Mouse (Mus musculus): ENCODE data around the gene Gabrd. TPM values are rescaled to one million over a fixed set of nuclear protein-coding genes. Genes with fewer than 3 reads are reported as not detected.

Gabrd gene
- polyA plus RNA-seq, 1 experiment from 2014 or later, result 0.26 TPM

- peaks cover 6% of the 10 kb centered on the region; the same call in 1 of the 2 replicates for H3K4me1 ChIP-seq
- no peaks in the 10 kb centered on the region for H3K36me3 ChIP-seq
- no peak overlapping the region for H3K4me2 ChIP-seq
- no peaks in the 10 kb centered on the region for H3K9me3 ChIP-seq (replicated peaks)
- H3K27me3 ChIP-seq (replicated peaks), result no peaks in the 10 kb centered on the region
- ATAC-seq (ENCODE audit: low FRiP score), result no peak
- no peak overlapping the region for H3K27ac ChIP-seq (replicated peaks)
- H3K9ac ChIP-seq (replicated peaks), result no peak overlapping the region
- WGBS, result 92% methylated on average over 11 of the region's 11 CpGs
- no peak overlapping the region for H3K4me3 ChIP-seq (replicated peaks)
Observed at GRCm38 (mm10) chr4:155413641-155414335, 15.9 kb upstream of the Gabrd start.

DNA sequence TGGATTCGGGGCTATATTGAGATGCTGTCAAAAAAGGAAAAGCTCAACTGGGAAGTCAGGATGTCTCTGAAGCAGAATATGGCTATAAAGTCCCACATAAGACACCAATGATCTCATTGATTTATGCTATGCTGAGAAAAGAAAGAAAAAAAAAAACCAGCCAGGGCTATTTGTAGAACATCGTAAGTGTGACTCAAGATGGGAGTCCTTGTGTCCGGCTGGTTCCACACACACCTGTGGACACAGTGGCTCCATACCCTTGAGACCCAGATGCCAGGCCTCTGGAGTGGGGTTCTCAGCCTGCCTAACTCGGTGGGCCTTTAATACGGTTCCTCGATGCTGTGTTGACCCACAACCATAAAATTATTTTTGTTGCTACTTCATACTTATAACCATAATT lies 14.2 kb upstream of the Gabrd start:
- Histone ChIP-seq H3K9ac (replicated peaks) (no peak overlapping the region), H3K27me3 (replicated peaks) (no peaks in the 10 kb centered on the region), H3K9me3 (replicated peaks) (no peaks in the 10 kb centered on the region), H3K4me3 (replicated peaks) (no peak overlapping the region), H3K4me2 (no peak overlapping the region), H3K36me3 (no peaks in the 10 kb centered on the region), H3K4me1 (peaks cover 10% of the 10 kb centered on the region; the same call in 1 of the 2 replicates), H3K27ac (replicated peaks) (no peak overlapping the region)
- 90% methylated on average over 6 of the region's 6 CpGs for WGBS
- no peak for ATAC-seq (ENCODE audit: low FRiP score)

- Histone ChIP-seq H3K4me2 (peak within 1 kb of the TSS; percentile 76), H3K9ac (replicated peaks) (peak within 1 kb of the TSS; percentile 33), H3K27me3 (replicated peaks) (no peaks in the 10 kb centered on the region), H3K4me1 (peaks cover 10% of the 10 kb centered on the region; the same call in 1 of the 2 replicates), H3K36me3 (no peaks in the 10 kb centered on the region), H3K9me3 (replicated peaks) (no peaks in the 10 kb centered on the region), H3K4me3 (replicated peaks) (peak within 1 kb of the TSS; percentile 58), H3K27ac (replicated peaks) (peak within 1 kb of the TSS; percentile 70)
- under 1% methylated on average over 35 of the region's 35 CpGs for WGBS
- ATAC-seq (ENCODE audit: low FRiP score), result peak; percentile 99
Observed at GRCm38 (mm10) chr4:155409058-155409776, 11.3 kb upstream of the Gabrd start, which contains the start of gene Cfap74. TSS of gene Cfap74 (plus strand) at chr4:155409190.

DNA sequence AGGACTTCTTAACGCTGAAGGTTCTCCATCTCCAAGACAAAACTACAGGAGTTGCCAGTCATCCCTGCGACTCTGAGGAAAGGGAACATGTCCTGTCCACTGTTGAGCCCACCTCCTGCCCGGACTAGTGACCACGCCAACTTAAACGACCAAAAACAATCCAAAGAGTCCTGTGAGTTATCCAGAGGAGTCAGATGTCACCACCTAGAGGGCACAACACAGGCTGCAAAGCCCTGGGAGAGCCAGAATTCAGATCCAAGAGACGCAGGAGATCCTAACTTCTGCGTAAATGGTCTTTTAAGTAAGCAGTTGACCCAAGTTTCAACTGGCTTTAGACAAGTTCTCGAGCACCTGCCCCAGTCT lies 10.8 kb upstream of the Gabrd start:
- peak overlapping the region; percentile 76 for H3K4me2 ChIP-seq
- ATAC-seq (ENCODE audit: low FRiP score), result peak; percentile 62
- peak overlapping the region; percentile 70 for H3K27ac ChIP-seq (replicated peaks)
- no peaks in the 10 kb centered on the region for H3K36me3 ChIP-seq
- peak overlapping the region; percentile 58 for H3K4me3 ChIP-seq (replicated peaks)
- no peaks in the 10 kb centered on the region for H3K9me3 ChIP-seq (replicated peaks)
- peak overlapping the region; percentile 33 for H3K9ac ChIP-seq (replicated peaks)
- H3K4me1 ChIP-seq, result peaks cover 10% of the 10 kb centered on the region; the same call in 1 of the 2 replicates
- WGBS, result 4% methylated on average over 8 of the region's 8 CpGs
- H3K27me3 ChIP-seq (replicated peaks), result no peaks in the 10 kb centered on the region

GRCm38 (mm10) chr4:155402489-155402888 lies 4.6 kb upstream of the Gabrd start:
- no peaks in the 10 kb centered on the region for H3K9me3 ChIP-seq (replicated peaks)
- 42% methylated on average over 1 of the region's 1 CpGs for WGBS
- H3K4me2 ChIP-seq, result no peak overlapping the region
- no peak overlapping the region for H3K9ac ChIP-seq (replicated peaks)
- no peak overlapping the region for H3K4me3 ChIP-seq (replicated peaks)
- no peak overlapping the region for H3K27ac ChIP-seq (replicated peaks)
- H3K36me3 ChIP-seq, result no peaks in the 10 kb centered on the region
- H3K4me1 ChIP-seq, result peaks cover 5% of the 10 kb centered on the region
- H3K27me3 ChIP-seq (replicated peaks), result peaks cover 23% of the 10 kb centered on the region
- ATAC-seq (ENCODE audit: low FRiP score), result no peak

GRCm38 (mm10) chr4:155401121-155401520 lies 3.2 kb upstream of the Gabrd start:
- H3K9ac ChIP-seq (replicated peaks), result no peak overlapping the region
- H3K27ac ChIP-seq (replicated peaks), result no peak overlapping the region
- no peaks in the 10 kb centered on the region for H3K9me3 ChIP-seq (replicated peaks)
- peaks cover 7% of the 10 kb centered on the region for H3K4me1 ChIP-seq
- H3K36me3 ChIP-seq, result no peaks in the 10 kb centered on the region
- H3K4me3 ChIP-seq (replicated peaks), result no peak overlapping the region
- no peak for ATAC-seq (ENCODE audit: low FRiP score)
- no peak overlapping the region for H3K4me2 ChIP-seq
- peaks cover 36% of the 10 kb centered on the region for H3K27me3 ChIP-seq (replicated peaks)
- WGBS, result 74% methylated on average over 7 of the region's 7 CpGs

- Histone ChIP-seq H3K36me3 (no peaks in the 10 kb centered on the region), H3K27me3 (replicated peaks) (peaks cover 53% of the 10 kb centered on the region), H3K9me3 (replicated peaks) (no peaks in the 10 kb centered on the region), H3K27ac (replicated peaks) (no peak overlapping the region), H3K4me3 (replicated peaks) (peak overlapping the region; percentile 43), H3K4me2 (peak overlapping the region; percentile 80), H3K9ac (replicated peaks) (no peak overlapping the region), H3K4me1 (peaks cover 7% of the 10 kb centered on the region)
- ATAC-seq (ENCODE audit: low FRiP score), result no peak
- 4% methylated on average over 9 of the region's 9 CpGs for WGBS
Observed at GRCm38 (mm10) chr4:155398222-155398540, 269 bp upstream of the Gabrd start.

DNA sequence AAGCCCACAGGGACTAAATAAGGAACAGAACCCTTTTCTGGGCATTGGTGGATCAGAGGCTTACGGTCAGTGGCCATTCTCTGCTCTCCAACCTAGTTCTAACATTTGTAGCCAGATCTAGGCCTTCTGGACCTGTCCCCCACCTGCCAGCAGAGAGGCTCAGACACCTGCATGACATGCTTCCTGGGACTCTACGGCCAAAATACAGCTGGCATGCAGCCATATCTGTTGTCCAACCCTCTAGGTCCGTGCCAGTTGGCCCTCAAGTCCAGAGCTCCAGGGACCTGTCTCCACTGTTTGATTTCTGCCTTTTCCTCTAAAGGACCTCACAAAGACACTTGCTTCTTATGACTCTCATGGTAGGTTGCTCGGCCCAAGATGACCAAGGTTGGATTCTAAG lies 1.2 kb downstream of the Gabrd start:
- peaks cover 53% of the 10 kb centered on the region for H3K27me3 ChIP-seq (replicated peaks)

DNA sequence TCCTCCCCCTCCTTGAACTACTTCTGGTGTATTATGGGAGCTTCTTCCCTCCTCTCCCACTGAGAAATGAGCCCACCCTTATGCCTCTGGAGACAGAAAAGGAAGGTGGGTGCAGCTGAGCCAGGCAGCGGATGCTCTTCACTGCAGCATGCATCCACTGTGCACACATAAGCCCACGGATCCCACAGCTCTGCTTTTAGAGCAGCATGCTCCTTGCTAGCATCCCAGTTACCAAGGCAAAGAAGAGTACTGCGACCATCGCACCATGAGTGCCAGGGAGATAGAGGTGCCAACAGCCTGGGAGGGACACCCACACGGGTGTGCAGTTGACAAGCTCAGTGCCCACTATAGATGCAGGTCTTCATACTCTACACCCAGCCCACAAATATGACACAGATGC lies 2.4 kb downstream of the Gabrd start:
- H3K4me3 ChIP-seq (replicated peaks), result no peak overlapping the region
- no peak overlapping the region for H3K27ac ChIP-seq (replicated peaks)
- WGBS, result 88% methylated on average over 5 of the region's 5 CpGs
- no peak overlapping the region for H3K4me2 ChIP-seq
- no peak for ATAC-seq (ENCODE audit: low FRiP score)
- no peak overlapping the region for H3K9ac ChIP-seq (replicated peaks)
- peaks cover 7% of the 10 kb centered on the region for H3K4me1 ChIP-seq
- H3K9me3 ChIP-seq (replicated peaks), result no peaks in the 10 kb centered on the region
- no peaks in the 10 kb centered on the region for H3K36me3 ChIP-seq
- H3K27me3 ChIP-seq (replicated peaks), result peaks cover 49% of the 10 kb centered on the region

More for the DNA sequence above, 1.2 kb downstream of the Gabrd start:
- ATAC-seq (ENCODE audit: low FRiP score), result no peak
- H3K36me3 ChIP-seq, result no peaks in the 10 kb centered on the region
- no peak overlapping the region for H3K4me3 ChIP-seq (replicated peaks)
- H3K27ac ChIP-seq (replicated peaks), result no peak overlapping the region
- no peak overlapping the region for H3K4me2 ChIP-seq
- H3K9me3 ChIP-seq (replicated peaks), result no peaks in the 10 kb centered on the region
- H3K4me1 ChIP-seq, result peaks cover 7% of the 10 kb centered on the region
- H3K9ac ChIP-seq (replicated peaks), result no peak overlapping the region
- 86% methylated on average over 4 of the region's 4 CpGs for WGBS

GRCm38 (mm10) chr4:155387166-155387565 lies 10.7 kb downstream of the Gabrd start:
- Histone ChIP-seq H3K27ac (replicated peaks) (no peak overlapping the region), H3K36me3 (no peaks in the 10 kb centered on the region), H3K4me3 (replicated peaks) (no peak overlapping the region), H3K27me3 (replicated peaks) (no peaks in the 10 kb centered on the region), H3K9ac (replicated peaks) (no peak overlapping the region), H3K4me2 (no peak overlapping the region), H3K4me1 (peaks cover 3% of the 10 kb centered on the region; the same call in 1 of the 2 replicates), H3K9me3 (replicated peaks) (no peaks in the 10 kb centered on the region)
- 91% methylated on average over 8 of the region's 8 CpGs for WGBS
- no peak for ATAC-seq (ENCODE audit: low FRiP score)

DNA sequence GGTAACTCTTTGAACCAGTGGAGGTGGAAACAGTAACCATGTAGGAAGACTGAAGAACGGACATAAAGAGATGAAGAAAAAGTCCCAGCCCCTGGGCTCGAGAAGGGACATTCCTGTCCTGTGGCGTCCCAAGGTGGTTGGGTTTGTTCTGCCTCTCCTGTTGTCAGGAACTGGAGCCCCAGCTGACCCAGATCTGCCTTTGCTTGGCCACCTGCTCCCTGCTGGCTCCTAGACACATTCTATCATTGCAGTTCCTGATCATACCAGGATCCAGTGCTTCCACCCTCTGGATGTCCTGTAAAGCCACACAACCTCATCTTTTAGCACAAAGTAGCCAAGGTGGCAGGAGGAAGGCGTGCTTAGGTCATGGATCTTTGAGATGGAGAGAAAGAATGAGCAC lies 14.6 kb downstream of the Gabrd start:
- Histone ChIP-seq H3K27ac (replicated peaks) (no peak overlapping the region), H3K4me2 (no peak overlapping the region), H3K27me3 (replicated peaks) (peaks cover 4% of the 10 kb centered on the region; the same call in 1 of the 2 replicates), H3K9ac (replicated peaks) (no peak overlapping the region), H3K9me3 (replicated peaks) (no peaks in the 10 kb centered on the region), H3K4me1 (peaks cover 3% of the 10 kb centered on the region; the same call in 1 of the 2 replicates), H3K4me3 (replicated peaks) (no peak overlapping the region), H3K36me3 (no peaks in the 10 kb centered on the region)
- ATAC-seq (ENCODE audit: low FRiP score), result no peak
- WGBS, result 92% methylated on average over 4 of the region's 4 CpGs

DNA sequence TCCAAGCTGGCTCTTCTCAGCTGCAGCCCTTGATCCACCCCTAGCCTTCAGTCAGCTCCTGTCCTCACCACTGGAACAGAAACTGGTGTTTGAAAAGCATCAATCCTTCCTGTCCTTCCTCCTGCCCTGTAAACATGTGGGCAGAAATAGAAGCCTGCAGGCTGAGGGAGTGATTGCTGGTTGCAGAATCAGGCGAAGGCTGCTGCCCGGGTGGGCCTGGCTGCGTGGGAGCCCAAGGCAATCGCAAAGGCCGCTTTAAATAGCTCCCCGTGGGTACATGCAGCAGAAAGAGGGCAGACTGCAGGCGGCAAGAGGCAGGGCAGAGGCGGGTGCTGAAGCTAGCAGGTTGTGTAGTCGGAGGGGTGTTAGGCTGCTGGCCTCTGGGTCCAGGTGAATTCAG lies 15.2 kb downstream of the Gabrd start:
- peaks cover 3% of the 10 kb centered on the region; the same call in 1 of the 2 replicates for H3K4me1 ChIP-seq
- WGBS, result 18% methylated on average over 9 of the region's 9 CpGs
- no peaks in the 10 kb centered on the region for H3K9me3 ChIP-seq (replicated peaks)
- ATAC-seq (ENCODE audit: low FRiP score), result no peak
- H3K4me2 ChIP-seq, result no peak overlapping the region
- no peak overlapping the region for H3K27ac ChIP-seq (replicated peaks)
- H3K36me3 ChIP-seq, result no peaks in the 10 kb centered on the region
- H3K4me3 ChIP-seq (replicated peaks), result no peak overlapping the region
- peaks cover 6% of the 10 kb centered on the region; the same call in 1 of the 2 replicates for H3K27me3 ChIP-seq (replicated peaks)
- H3K9ac ChIP-seq (replicated peaks), result no peak overlapping the region
